Mouse (Mus musculus) myocyte (in vitro differentiated cells): ENCODE measurements around the gene Anks4b.

Experiments
- E2F4 ChIP-seq: IDR thresholded peaks from one replicate; pipeline ENCODE4 v1.6.1; 2011; ENCODE audit warnings: mild to moderate bottlenecking, control low read depth, moderate library complexity; ENCODE audit not compliant: insufficient read depth
- MAX ChIP-seq: IDR thresholded peaks from one replicate; pipeline ENCODE4 v1.6.1; 2011; ENCODE audit warnings: low read depth, mild to moderate bottlenecking, control low read depth
- MYOG ChIP-seq, 3 experiments: IDR thresholded peaks; one replicate each; pipeline ENCODE4 v1.6.1; 2011; ENCODE audit warnings: control low read depth in 2 of 3, low read depth in 2 of 3, mild to moderate bottlenecking in 2 of 3; ENCODE audit not compliant: insufficient read length in 2 of 3, control insufficient read depth in 1 of 3, insufficient read depth in 1 of 3
- POLR2A ChIP-seq: IDR thresholded peaks from one replicate; pipeline ENCODE4 v1.6.1; 2011; ENCODE audit warnings: low read depth, mild to moderate bottlenecking, control low read depth, moderate library complexity; ENCODE audit not compliant: insufficient read length

DNA sequence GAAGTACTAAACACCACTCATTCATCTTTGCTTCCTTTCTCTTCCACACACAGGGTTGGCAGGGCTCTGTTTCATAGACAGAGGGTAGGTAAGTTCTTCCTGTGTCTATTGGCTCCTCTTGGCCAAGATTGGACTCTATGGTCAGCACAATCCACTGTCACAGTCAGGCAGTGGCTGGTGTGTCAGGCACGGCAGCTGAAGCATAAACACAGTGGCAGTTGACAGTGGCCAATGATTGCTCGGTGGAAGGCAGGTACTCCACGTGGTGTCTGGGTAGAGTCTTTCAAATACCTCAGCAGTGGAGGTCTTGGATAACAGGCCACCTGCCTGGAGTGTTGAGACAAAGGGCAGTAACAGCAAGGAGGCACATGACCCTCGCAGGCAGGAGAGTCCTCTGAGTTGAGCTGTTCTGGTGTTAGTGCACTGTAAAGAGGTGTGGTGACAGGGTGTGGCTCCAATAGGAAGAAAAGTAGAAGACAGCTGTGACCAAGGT is 15.5 kb upstream of the Anks4b start:
- TF ChIP-seq POLR2A, result no peak
- peak in 2 of 3 experiments; percentile 1 to 7 for TF ChIP-seq MYOG (IDR thresholded peaks at IDR 0.05; ENCODE audit: control insufficient read depth in 1 of 3, insufficient read depth in 1 of 3, insufficient read length in 2 of 3, low read depth in 2 of 3)
- no peak for TF ChIP-seq E2F4
- no peak for TF ChIP-seq MAX
